Mouse (Mus musculus): ENCODE data around the gene Rsf1.

- TF ChIP-seq CTCF (IDR thresholded peaks at IDR 0.05; ENCODE audit: low read depth, low read length) (no peak), TAL1 (conservative IDR thresholded peaks at IDR 0.05; ENCODE audit: low read depth, low read length) (no peak), GATA1 (IDR thresholded peaks at IDR 0.05; ENCODE audit: borderline replicate concordance, low read length) (no peak)
Measured at GRCm38 (mm10) chr7:97696133-97696505, 116.4 kb downstream of the Rsf1 start.
